ENCODE assay signal across 8 mouse cellular contexts in the genomic region with DNA sequence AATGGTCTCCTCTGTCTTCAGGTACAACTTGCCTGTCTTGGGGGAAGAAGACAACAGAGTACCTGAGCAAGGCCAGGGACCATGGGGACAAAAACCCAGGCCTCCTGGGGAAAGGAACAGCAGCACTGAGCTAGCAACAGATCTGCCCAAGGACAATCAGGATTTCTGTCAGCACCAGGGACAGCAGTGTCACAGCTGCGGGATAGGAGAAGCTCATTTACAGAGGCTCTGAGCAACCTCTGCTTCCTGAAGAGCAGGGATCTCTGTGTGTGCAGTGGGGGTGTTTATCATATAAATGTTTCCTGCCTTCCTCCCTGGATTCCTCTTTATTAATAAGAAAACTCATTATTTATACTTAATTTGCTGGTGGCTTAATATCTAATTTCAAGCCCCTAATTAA.
A peak's percentile ranks its signal among the peaks of the same experiment; 100 is the strongest.
DNase-seq lines count a peak whose midpoint lies in the region.
"Had no signal": no experiment of that assay in that cellular context is flagged by ENCODE, and none has a peak within 500 bp of the region (broad histone marks: within the 10 kb centered on the region; RNA-seq: fewer than 3 reads in every experiment).

No protein-coding gene starts in this region.

- peak; percentile 31 for DNase-seq in kidney, postnatal 10 days
- DNase-seq in kidney, adult 11 months: no peak
- peak; percentile 21 for DNase-seq in adrenal gland, postnatal 25 days
- DNase-seq in embryo, embryonic 11 days: peak; percentile 31
- DNase-seq in mesoderm, embryonic 11.5 days (ENCODE audit: low read depth, low spot score): peak; percentile 43
- DNase-seq in spleen, postnatal 4 days (ENCODE audit: low spot score in 2 of 2): no peak
- no peak for DNase-seq in urinary bladder, postnatal 10 days (ENCODE audit: low spot score)
- DNase-seq: cerebellum, adult 9-10 months had no signal

Comparison
In these comparisons a context has a peak if more than half of its experiments do, and no peak if none do; other contexts are left out.
1. DNase-seq: peak in kidney, postnatal 10 days (single experiment), adrenal gland, postnatal 25 days (single experiment), embryo, embryonic 11 days (single experiment) and mesoderm, embryonic 11.5 days (single experiment); none in kidney, adult 11 months (single experiment), spleen, postnatal 4 days (0 of 2) and urinary bladder, postnatal 10 days (single experiment).